ENCODE assay signal across 26 mouse cellular contexts in the genomic region with DNA sequence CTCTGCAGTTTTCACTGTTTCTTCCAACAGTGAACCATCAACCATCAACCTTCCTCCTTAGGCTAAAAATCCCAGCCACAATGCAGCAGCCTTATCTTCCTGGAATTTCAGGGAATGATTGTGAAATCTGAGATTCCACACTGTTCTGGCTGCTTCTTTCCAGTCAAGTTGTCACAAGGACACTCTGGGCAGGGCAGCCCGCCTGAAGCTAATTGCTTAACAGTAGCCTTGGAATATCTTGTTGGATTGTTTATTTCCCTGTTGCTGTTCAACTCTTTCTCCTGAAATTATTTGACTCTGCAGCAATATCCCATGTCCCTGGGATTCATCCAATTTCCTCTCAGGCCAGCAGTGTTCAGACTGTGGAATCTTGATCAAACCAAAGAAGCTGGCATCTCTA. TPM values are rescaled to one million over a fixed set of nuclear protein-coding genes. Genes with fewer than 3 reads are reported as not detected.
DNase-seq lines count a peak whose midpoint lies in the region; ATAC-seq and TF ChIP-seq lines count a peak whose summit lies in the region.
"Had no signal": no experiment of that assay in that cellular context is flagged by ENCODE, and none has a peak within 500 bp of the region (broad histone marks: within the 10 kb centered on the region; RNA-seq: fewer than 3 reads in every experiment).

No protein-coding gene starts in this region.

- H3K4me2 ChIP-seq in liver, embryonic 12.5 days, result no peak overlapping the region
- H3K4me2 ChIP-seq in kidney, embryonic 14.5 days (replicated peaks; ENCODE audit: low read depth, low read length), result no peak overlapping the region
- no peak overlapping the region for H3K4me2 ChIP-seq in intestine, embryonic 15.5 days (replicated peaks)
- H3K4me2 ChIP-seq: embryonic facial prominence, embryonic 13.5 days; heart, embryonic 13.5 days; kidney, embryonic 15.5 days; liver, embryonic 13.5 days; stomach, embryonic 15.5 days had no signal

- no peak for ATAC-seq in liver, embryonic 12.5 days
- ATAC-seq in kidney, embryonic 14.5 days (ENCODE audit: low FRiP score, low TSS enrichment), result no peak
- ATAC-seq in inflammation-experienced regulatory T-cells, adult 6 months, result no peak
- no peak for ATAC-seq in intestine, embryonic 15.5 days

- no peak overlapping the region for H3K9ac ChIP-seq in liver, adult 2 months (ENCODE audit: low read depth, low read length)
- no peak overlapping the region for H3K9ac ChIP-seq in liver, embryonic 12.5 days
- H3K9ac ChIP-seq in kidney, embryonic 14.5 days (ENCODE audit: low read depth, low read length), result no peak overlapping the region
- H3K9ac ChIP-seq in intestine, embryonic 15.5 days, result no peak overlapping the region
- H3K9ac ChIP-seq: embryonic facial prominence, embryonic 13.5 days; heart, embryonic 13.5 days; kidney, embryonic 15.5 days; liver, embryonic 13.5 days; stomach, embryonic 15.5 days had no signal

- 12% methylated on average over 1 of the region's 1 CpGs for WGBS in liver, adult 2 months
- 58% methylated on average over 1 of the region's 1 CpGs for WGBS in liver, embryonic 12.5 days (ENCODE audit: insufficient replicate concordance)
- WGBS in lung, adult 2 months, result 44% methylated on average over 1 of the region's 1 CpGs
- WGBS in kidney, embryonic 14.5 days, result 69% methylated on average over 1 of the region's 1 CpGs
- WGBS in intestine, embryonic 15.5 days, result 74% methylated on average over 1 of the region's 1 CpGs

- no peaks in the 10 kb centered on the region for H3K27me3 ChIP-seq in liver, adult 2 months (ENCODE audit: control insufficient read depth, insufficient read depth, low read length)
- H3K27me3 ChIP-seq in liver, embryonic 12.5 days (replicated peaks), result no peaks in the 10 kb centered on the region
- no peaks in the 10 kb centered on the region for H3K27me3 ChIP-seq in kidney, embryonic 14.5 days (ENCODE audit: control insufficient read depth, insufficient read depth, low read length)
- no peaks in the 10 kb centered on the region for H3K27me3 ChIP-seq in intestine, embryonic 15.5 days (replicated peaks)
- H3K27me3 ChIP-seq: embryonic facial prominence, embryonic 13.5 days; heart, embryonic 13.5 days; kidney, embryonic 15.5 days; liver, embryonic 13.5 days; stomach, embryonic 15.5 days had no signal

- peaks cover 10% of the 10 kb centered on the region for H3K4me1 ChIP-seq in liver, adult 2 months (ENCODE audit: control insufficient read depth, insufficient read depth, low read length)
- no peaks in the 10 kb centered on the region for H3K4me1 ChIP-seq in liver, embryonic 12.5 days
- H3K4me1 ChIP-seq in lung, adult 2 months (ENCODE audit: control insufficient read depth, insufficient read depth, low read length), result 0 out of 2 replicates have a peak, but pooled peaks cover 2% of the 10 kb centered on the region
- no peaks in the 10 kb centered on the region for H3K4me1 ChIP-seq in kidney, embryonic 14.5 days (ENCODE audit: control insufficient read depth, insufficient read depth, low read length)
- H3K4me1 ChIP-seq in intestine, embryonic 15.5 days (replicated peaks), result no peaks in the 10 kb centered on the region
- H3K4me1 ChIP-seq: embryonic facial prominence, embryonic 13.5 days; forebrain, embryonic 10.5 days; heart, embryonic 13.5 days; hindbrain, embryonic 10.5 days; kidney, embryonic 15.5 days; liver, embryonic 13.5 days; stomach, embryonic 15.5 days had no signal

- no peak for TF ChIP-seq POLR2A in liver, adult 2 months (IDR thresholded peaks at IDR 0.05; ENCODE audit: extremely low read depth, insufficient read depth, low read length)
- TF ChIP-seq POLR2A in lung, adult 2 months (IDR thresholded peaks at IDR 0.05; ENCODE audit: borderline replicate concordance, extremely low read depth, low read depth, low read length), result no peak

- no peaks in the 10 kb centered on the region for H3K79me2 ChIP-seq in liver, adult 2 months (ENCODE audit: control insufficient read depth, insufficient read depth, low read length)

- H3K36me3 ChIP-seq in liver, adult 2 months (ENCODE audit: control insufficient read depth, insufficient read depth, low read length), result no peaks in the 10 kb centered on the region
- H3K36me3 ChIP-seq in liver, embryonic 12.5 days, result no peaks in the 10 kb centered on the region
- H3K36me3 ChIP-seq in kidney, embryonic 14.5 days (ENCODE audit: control insufficient read depth, insufficient read depth, low read length), result no peaks in the 10 kb centered on the region
- no peaks in the 10 kb centered on the region for H3K36me3 ChIP-seq in intestine, embryonic 15.5 days
- H3K36me3 ChIP-seq: embryonic facial prominence, embryonic 13.5 days; forebrain, embryonic 10.5 days; heart, embryonic 13.5 days; hindbrain, embryonic 10.5 days; kidney, embryonic 15.5 days; liver, embryonic 13.5 days; stomach, embryonic 15.5 days had no signal

- peak; percentile 92 for DNase-seq in liver, adult 2 months (ENCODE audit: extremely low read depth, low read depth, low spot score)
- DNase-seq in adrenal gland, adult 8-10 months, result peak; percentile 56
- peak; percentile 8 for DNase-seq in lung, adult 2 months
- DNase-seq in lung, postnatal 4 days, result peak; percentile 4 to 31
- DNase-seq: cerebellum, adult 9-11 months; gastrocnemius, postnatal 10 days; left cerebral cortex, postnatal 4 days; liver, embryonic 13.5 days; midbrain, embryonic 14.5 days had no signal

- no peaks in the 10 kb centered on the region for H3K9me3 ChIP-seq in liver, embryonic 12.5 days (replicated peaks)
- H3K9me3 ChIP-seq in kidney, embryonic 14.5 days (ENCODE audit: control insufficient read depth, low read length), result no peaks in the 10 kb centered on the region
- no peaks in the 10 kb centered on the region for H3K9me3 ChIP-seq in intestine, embryonic 15.5 days
- H3K9me3 ChIP-seq: embryonic facial prominence, embryonic 13.5 days; forebrain, embryonic 10.5 days; heart, embryonic 13.5 days; hindbrain, embryonic 10.5 days; kidney, embryonic 15.5 days; liver, embryonic 13.5 days; stomach, embryonic 15.5 days had no signal

- no peak overlapping the region for H3K4me3 ChIP-seq in liver, adult 2 months (ENCODE audit: insufficient read depth, low read depth, low read length)
- H3K4me3 ChIP-seq in liver, embryonic 12.5 days, result no peak overlapping the region
- H3K4me3 ChIP-seq in lung, adult 2 months (replicated peaks; ENCODE audit: extremely low read depth, low read depth, low read length), result no peak overlapping the region
- no peak overlapping the region for H3K4me3 ChIP-seq in kidney, embryonic 14.5 days (ENCODE audit: low read length)
- H3K4me3 ChIP-seq in intestine, embryonic 15.5 days (replicated peaks), result no peak overlapping the region
- H3K4me3 ChIP-seq: embryonic facial prominence, embryonic 13.5 days; forebrain, embryonic 10.5 days; heart, embryonic 13.5 days; hindbrain, embryonic 10.5 days; kidney, embryonic 15.5 days; liver, embryonic 13.5 days; myocyte; stomach, embryonic 15.5 days had no signal

- H3K27ac ChIP-seq in liver, adult 2 months (replicated peaks; ENCODE audit: insufficient read depth, low read depth, low read length), result no peak overlapping the region
- H3K27ac ChIP-seq in liver, embryonic 12.5 days, result no peak overlapping the region
- H3K27ac ChIP-seq in kidney, embryonic 14.5 days (ENCODE audit: low read depth, low read length), result no peak overlapping the region
- H3K27ac ChIP-seq in intestine, embryonic 15.5 days, result no peak overlapping the region
- H3K27ac ChIP-seq: embryonic facial prominence, embryonic 13.5 days; forebrain, embryonic 10.5 days; heart, embryonic 13.5 days; hindbrain, embryonic 10.5 days; kidney, embryonic 15.5 days; liver, embryonic 13.5 days; stomach, embryonic 15.5 days had no signal

- TF ChIP-seq CTCF in liver, adult 2 months (IDR thresholded peaks at IDR 0.05; ENCODE audit: low read depth, low read length), result no peak
- no peak for TF ChIP-seq CTCF in lung, adult 2 months (IDR thresholded peaks at IDR 0.05; ENCODE audit: insufficient read depth, low read length)

RNA-seq across cellular contexts. Expression of gene BC053393, which starts 6.7 kb away (rescaled TPM):
- not detected in 2 replicates for total RNA-seq in liver, adult 2 months (2014; rRNA removed)
- polyA plus RNA-seq in liver, adult 2 months (2012; rRNA removed), result not detected in 2 replicates
- not detected in 2 replicates for polyA plus RNA-seq in liver, embryonic 12.5 days (2016; fragmentation: Nextera tagmentation; extraction: Ambion mirVana)
- not detected for total RNA-seq in adrenal gland, adult 8-10 months (2022)
- polyA plus RNA-seq in lung, adult 2 months (2012; rRNA removed), result 0.11 TPM in 1 of 2 replicates, not detected in the other
- not detected in 2 replicates for polyA plus RNA-seq in kidney, embryonic 14.5 days (2014; fragmentation: Nextera tagmentation; extraction: Ambion mirVana)
- under 1 TPM in 1 of 3 experiments, not detected in 2; 0.21 TPM for polyA plus RNA-seq in inflammation-experienced regulatory T-cells, adult 6 months (2017; shearing (Covaris generic))
- polyA plus RNA-seq in intestine, embryonic 15.5 days (2015; fragmentation: Nextera tagmentation; extraction: Ambion mirVana), result not detected in 2 replicates
- total RNA-seq: adrenal gland, postnatal 4 days; gastrocnemius, postnatal 10 days; layer of hippocampus, postnatal 14 days; left cerebral cortex, postnatal 4 days; megakaryocyte progenitor cell, adult 5-6 weeks; neutrophil, adult 5-6 weeks had no signal
- polyA plus RNA-seq: embryonic facial prominence, embryonic 13.5 days; forebrain, embryonic 10.5 days; hindbrain, embryonic 10.5 days; kidney, embryonic 15.5 days; large intestine, adult 2 months; liver, embryonic 13.5 days; midbrain, embryonic 14.5 days; myocyte; spleen, adult 2 months; stomach, embryonic 15.5 days had no signal

RNA-seq across cellular contexts. Expression of gene Gm12169, which starts 40.7 kb away (rescaled TPM):
- total RNA-seq in liver, adult 2 months (2014; rRNA removed), result not detected in 2 replicates
- polyA plus RNA-seq in liver, adult 2 months (2012; rRNA removed), result not detected in 2 replicates
- not detected in 2 replicates for polyA plus RNA-seq in liver, embryonic 12.5 days (2016; fragmentation: Nextera tagmentation; extraction: Ambion mirVana)
- not detected for total RNA-seq in adrenal gland, adult 8-10 months (2022)
- polyA plus RNA-seq in lung, adult 2 months (2012; rRNA removed), result not detected in 2 replicates
- polyA plus RNA-seq in kidney, embryonic 14.5 days (2014; fragmentation: Nextera tagmentation; extraction: Ambion mirVana), result not detected in 2 replicates
- polyA plus RNA-seq in inflammation-experienced regulatory T-cells, adult 6 months (2017; shearing (Covaris generic)), result 1 to 10 TPM; 1.2 to 1.8 (median 1.4) TPM
- not detected in 2 replicates for polyA plus RNA-seq in intestine, embryonic 15.5 days (2015; fragmentation: Nextera tagmentation; extraction: Ambion mirVana)
- total RNA-seq: adrenal gland, postnatal 4 days; gastrocnemius, postnatal 10 days; layer of hippocampus, postnatal 14 days; left cerebral cortex, postnatal 4 days; megakaryocyte progenitor cell, adult 5-6 weeks; neutrophil, adult 5-6 weeks had no signal
- polyA plus RNA-seq: embryonic facial prominence, embryonic 13.5 days; forebrain, embryonic 10.5 days; heart, embryonic 13.5 days; hindbrain, embryonic 10.5 days; kidney, embryonic 15.5 days; large intestine, adult 2 months; liver, embryonic 13.5 days; midbrain, embryonic 14.5 days; myocyte; spleen, adult 2 months; stomach, embryonic 15.5 days had no signal

Comparison
In these comparisons a context has a peak if more than half of its experiments do, and no peak if none do; other contexts are left out.
1. DNase-seq: peak in every context shown above with its lines; median percentile 92 in liver, adult 2 months; 56 in adrenal gland, adult 8-10 months; 18 in lung, postnatal 4 days; 8 in lung, adult 2 months.